In genomic region chr7:98137995-98138394, GRCm38 (mm10) we compare ENCODE assay signal across 14 mouse cellular contexts.
"Had no signal": no experiment of that assay in that cellular context is flagged by ENCODE, and none has a peak within 500 bp of the region (broad histone marks: within the 10 kb centered on the region; RNA-seq: fewer than 3 reads in every experiment).

No protein-coding gene starts in this region.

- ATAC-seq: liver, postnatal 0 days had no signal

- H3K36me3 ChIP-seq: limb, embryonic 12.5 days; limb, embryonic 15.5 days; lung, embryonic 15.5 days had no signal

- H3K27ac ChIP-seq: limb, embryonic 12.5 days; limb, embryonic 15.5 days; liver, embryonic 14.5 days; lung, embryonic 15.5 days had no signal

- H3K9me3 ChIP-seq: limb, embryonic 12.5 days; limb, embryonic 15.5 days; lung, embryonic 15.5 days had no signal

- H3K4me3 ChIP-seq: limb, embryonic 12.5 days; limb, embryonic 15.5 days; lung, embryonic 15.5 days had no signal

- H3K27me3 ChIP-seq: limb, embryonic 12.5 days; limb, embryonic 15.5 days; lung, embryonic 15.5 days had no signal

- H3K4me1 ChIP-seq: lung, embryonic 15.5 days had no signal

- DNase-seq: kidney, postnatal 14 days; kidney, postnatal 4 days; left cerebral cortex, postnatal 4 days; liver, postnatal 0 days; lung, postnatal 14 days; lung, postnatal 4 days; midbrain, embryonic 14.5 days; thymus, postnatal 25 days had no signal

- H3K4me2 ChIP-seq: limb, embryonic 12.5 days; limb, embryonic 15.5 days; liver, embryonic 11.5 days; lung, embryonic 15.5 days; midbrain, embryonic 11.5 days had no signal

- H3K9ac ChIP-seq: limb, embryonic 12.5 days; limb, embryonic 15.5 days; liver, embryonic 14.5 days; liver, postnatal 0 days; lung, embryonic 15.5 days had no signal
